Mouse (Mus musculus) urinary bladder, postnatal 4 days (tissue): ENCODE measurements around the gene Daam1.

Source experiments
- DNase-seq, 2 experiments: peaks; one replicate each; pipeline ENCODE4 v3.0.0; 2021 to 2022; ENCODE audit warnings: low spot score in 2 of 2

Gene Daam1

DNA sequence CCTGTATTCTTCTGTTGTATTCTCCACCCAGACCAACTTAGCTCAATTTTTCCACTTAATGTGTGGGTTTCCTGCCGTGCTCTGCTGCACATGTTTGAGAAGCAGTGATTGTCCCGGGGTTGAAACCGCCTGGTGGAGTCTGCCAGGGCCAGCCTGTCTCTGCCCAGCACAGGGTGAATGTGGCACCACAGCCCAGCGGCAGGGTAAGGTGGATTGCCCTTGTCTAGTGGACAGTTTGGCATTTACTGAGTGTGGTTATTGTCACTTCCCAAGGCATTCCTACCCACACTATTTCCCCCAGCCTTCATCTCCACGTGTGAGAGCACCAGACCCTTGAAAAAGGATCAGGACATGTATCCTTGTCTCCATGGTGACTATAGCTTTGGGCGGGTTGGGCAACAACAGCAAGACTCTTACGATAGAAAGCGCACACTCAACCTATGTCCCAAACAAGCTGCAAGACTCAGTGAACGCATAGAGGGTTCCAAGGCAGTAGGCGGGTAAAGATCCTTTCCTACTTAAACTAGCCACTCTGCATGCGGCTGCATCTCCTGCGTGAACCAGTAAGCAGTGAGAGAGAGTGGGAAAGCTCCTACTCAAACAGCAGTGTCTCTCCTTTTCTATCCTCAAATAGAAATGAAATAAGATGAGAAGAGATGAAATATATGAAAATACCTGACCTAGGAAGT lies 139.2 kb downstream of the Daam1 start:
- DNase-seq, result no peak

DNA sequence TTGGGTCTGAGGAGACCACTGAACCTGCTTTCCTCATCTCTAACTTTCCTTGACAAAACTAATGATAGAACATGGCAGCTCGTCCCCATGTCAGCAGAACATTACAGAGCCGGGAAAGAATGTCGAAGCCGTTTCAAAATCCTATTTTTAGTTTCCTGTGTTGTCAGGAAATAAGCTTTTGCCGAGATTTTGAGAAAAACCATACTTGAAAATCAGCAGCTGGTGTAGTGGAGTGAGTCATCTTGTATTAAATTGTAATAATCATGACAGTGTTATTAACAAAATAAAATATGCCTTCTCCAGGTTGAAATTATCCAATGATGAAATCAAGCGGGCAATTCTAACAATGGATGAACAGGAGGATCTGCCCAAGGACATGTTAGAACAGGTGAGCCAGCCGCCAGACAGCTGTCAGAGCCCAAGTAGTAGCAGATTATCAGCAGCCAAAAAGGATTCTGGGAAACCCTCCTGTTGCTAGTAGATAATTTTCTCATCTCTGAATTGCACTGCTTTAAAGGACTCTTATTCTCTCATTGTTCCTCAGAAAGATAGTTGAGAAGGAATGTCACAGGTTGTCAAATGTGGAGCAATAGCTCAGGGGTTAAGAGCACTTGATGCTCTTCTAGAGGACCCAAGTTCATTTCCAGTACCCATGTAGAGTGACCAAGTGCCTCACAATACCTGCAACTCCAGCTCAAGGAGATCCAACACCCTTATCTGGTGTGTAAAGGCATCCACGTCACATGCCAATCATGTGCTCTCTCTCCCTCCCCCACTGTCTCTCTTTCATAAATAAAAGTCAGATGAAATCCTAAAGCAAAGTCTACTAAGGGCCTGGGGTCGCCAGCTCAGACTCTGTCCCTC lies 140.1 kb downstream of the Daam1 start:
- DNase-seq, result no peak

DNA sequence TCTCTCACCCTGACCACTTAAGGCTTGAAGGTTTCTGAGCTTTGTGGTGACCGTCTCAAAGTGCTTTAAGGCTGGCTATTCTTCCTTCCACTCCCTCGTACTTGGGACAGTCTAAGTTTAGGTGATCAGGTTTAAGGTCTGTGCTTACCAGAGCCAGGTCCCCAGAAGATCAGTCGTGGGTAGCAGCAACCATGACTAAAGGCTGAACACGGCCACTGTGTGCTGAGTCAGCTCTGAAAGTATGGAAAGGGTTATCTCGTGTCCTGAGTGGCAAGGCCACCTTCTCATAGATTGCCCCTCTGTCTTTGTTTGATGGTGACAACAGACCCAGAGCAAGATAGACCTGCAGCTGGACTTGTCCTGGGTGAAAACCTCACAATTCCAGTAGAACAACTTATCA lies 141.2 kb downstream of the Daam1 start:
- no peak for DNase-seq

DNA sequence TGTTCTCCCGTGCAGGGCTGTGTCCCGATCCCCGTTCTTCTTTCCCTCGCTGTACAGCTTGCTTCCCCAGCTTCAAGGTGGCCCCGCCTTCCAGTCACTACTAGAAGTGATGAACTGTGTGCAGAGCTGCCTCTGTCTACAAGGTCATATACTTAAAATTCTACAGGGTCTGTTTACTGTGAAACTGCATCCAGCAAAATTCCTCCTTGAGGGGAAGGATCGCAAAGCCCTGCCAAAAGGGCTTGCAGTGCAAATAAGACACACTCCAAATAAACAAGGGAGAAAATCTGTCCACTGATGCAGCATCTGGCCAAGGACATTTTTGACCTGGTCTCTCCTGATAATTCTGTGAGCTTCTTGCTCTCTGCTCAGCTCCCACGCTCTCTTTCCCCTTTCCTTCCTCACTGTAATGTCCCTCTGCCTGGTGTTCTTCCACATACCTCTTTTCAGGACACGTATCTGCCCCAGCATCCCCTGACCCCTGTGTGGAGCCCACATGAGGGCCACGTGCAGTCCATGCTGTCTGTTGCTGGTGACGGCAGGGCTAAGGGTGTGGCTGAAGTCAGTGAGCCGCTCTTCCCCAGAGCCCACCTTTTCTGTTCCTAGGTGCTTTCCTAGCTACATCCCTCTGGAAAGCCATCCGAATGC lies 141.9 kb downstream of the Daam1 start:
- DNase-seq, result peak in 1 of 2 experiments; percentile 28

DNA sequence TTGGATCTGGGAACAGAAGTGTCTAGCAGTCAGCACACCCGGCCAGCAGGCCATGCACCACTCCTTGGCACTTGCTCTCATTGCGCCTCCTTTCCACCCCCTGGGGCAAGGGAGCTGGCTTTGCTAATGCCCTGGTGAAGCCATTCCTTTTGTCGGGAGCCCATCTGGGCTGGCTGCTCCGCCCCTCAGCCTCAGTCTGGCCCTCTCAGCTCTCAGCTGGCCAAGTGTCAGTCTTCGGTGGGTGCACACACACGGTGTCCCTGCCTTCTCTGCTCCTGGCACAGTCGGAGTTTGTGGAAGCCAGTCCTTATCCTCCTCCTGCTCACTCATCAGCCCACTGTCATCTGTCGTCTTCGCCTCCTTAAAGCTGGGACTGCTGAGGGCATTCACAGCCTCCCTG lies 142.7 kb downstream of the Daam1 start:
- no peak for DNase-seq

DNA sequence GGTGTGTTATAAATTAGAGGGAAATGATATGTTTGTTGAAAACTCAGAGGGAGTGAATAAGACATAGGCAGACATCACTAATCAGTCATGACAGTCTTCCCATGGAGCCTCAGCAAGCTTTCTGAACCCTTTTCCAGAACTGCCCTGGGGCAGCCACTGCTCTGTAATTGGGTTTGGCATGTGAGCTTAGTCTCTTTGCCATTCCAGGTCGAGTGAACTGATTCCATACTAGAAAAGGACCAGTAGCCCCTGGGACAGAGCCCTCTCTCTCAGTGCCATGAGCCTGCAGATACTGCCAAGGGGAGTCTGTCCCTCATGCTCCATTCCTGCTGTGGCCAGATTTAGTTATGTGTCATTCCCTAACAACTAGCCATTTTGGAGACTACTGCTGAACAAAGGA lies 144.7 kb downstream of the Daam1 start:
- DNase-seq, result no peak

DNA sequence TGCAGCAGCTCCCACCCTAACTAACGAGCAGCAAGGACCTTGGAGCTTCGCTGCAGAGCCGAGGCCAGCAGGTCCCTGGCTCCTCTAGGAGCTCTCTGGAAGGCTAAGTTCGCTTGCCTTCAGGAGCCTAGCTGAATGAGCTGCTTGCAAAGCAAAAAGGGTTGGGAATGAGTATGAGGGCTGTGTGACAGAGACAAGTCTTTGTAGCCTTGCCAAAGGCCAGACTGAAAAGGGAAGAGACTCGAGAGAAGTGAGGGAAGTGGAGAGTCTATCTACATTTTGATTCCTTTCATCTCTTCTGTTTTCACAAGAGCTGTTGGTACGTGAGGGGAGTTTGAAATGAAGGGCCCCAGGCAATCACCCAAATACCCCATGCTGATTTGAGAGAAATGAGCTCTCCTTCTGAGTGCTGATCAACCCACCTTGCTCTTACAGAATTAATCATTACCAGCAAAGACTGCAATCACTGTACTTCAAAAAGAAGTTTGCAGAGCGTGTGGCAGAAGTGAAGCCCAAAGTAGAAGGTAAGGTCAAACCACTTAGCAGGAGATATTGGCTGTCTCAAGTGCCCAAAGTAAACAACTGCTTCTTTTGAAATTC lies 145.6 kb downstream of the Daam1 start:
- DNase-seq, result no peak

DNA sequence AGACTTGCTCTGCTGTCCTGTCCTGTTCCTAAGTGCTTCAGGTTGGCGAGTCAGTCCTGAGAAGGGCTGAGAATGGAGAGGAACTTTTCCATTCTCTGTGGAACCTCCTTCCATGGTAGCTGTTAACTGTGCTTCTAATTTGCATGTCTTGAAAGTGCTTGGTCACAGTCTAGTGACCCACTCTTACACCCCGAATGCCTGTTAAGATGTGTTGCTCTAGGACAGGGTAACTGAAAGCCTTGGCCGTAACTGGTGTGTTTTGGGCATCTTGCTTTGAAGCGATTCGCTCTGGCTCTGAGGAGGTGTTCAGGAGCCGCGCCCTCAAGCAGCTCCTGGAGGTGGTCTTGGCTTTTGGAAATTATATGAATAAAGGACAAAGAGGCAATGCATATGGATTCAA lies 146.5 kb downstream of the Daam1 start:
- DNase-seq, result no peak

DNA sequence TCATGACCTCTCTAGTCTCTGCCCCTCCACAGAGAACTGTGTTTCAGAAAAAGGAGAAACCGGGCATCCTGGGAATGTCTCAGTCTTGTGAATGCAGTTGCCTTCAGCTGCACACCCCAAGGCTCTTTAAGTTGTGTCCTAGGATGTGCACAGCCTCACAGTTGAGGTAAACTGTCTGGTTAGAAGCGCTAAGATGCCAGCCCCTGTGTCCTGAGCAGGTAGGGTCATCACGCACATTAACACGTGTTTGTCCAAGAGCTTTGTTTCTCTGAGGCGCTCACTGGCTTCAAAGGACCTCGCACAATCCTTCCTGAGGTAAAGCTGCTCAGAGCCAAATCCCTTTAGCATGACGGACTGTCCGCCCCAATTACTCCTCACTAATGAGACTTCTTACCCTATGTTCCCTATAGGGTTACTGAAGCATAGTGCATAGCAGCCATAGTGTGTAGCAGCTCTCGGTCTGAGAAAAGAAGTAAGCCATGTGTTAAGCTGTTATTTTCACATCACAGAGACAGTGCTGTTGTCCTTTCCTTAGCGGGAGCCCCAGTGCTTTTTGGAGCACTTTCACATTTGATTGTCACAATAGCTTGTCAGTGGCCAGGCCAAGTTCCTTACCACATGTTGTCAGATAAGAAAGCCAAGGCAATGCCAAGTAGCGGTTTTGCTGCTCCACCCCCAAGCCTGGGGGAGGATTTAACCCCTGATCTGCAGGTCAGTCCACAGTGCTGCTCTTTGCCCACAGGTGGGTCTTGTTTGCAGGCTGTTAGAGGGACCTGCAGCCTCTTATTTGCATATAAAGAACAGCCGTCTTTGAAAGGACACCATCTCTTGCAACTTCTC lies 147.9 kb downstream of the Daam1 start:
- no peak for DNase-seq

DNA sequence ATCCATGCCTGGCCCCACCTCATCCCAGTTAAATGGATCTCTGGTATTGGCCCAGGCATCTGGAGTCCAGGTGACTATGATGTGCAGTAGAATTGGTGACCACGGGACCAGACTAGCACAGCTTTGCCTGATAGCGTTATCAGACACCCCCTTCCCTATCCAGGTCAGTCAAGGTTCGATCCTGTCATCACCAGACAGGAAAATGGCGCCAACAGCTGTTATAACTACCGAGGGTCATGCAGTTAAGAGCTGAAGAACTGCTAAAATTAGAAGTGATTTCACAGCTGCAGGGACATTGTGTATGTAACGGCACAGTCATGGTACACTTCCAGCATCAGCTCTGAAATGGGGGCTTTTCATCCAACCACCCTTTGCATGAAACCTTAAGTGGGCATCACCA lies 149.3 kb downstream of the Daam1 start:
- no peak for DNase-seq

DNA sequence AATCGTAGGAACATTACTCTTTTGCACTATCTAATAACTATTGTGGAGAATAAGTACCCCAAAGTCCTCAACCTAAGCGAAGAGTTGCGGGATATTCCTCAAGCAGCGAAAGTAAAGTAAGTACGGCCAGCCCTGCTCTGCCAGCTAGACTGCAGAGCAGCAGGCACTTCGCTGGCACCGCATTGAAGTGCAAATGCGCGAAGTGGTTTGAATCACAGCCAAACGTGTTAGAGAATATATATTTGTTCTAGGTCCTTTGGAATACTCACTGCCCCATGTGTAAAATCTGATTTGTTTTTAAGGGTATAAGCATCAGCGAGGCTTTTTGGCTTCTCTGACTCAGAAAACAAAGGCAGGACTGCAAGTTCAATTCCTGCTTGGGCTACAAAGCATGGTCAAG lies 149.9 kb downstream of the Daam1 start:
- DNase-seq, result no peak

DNA sequence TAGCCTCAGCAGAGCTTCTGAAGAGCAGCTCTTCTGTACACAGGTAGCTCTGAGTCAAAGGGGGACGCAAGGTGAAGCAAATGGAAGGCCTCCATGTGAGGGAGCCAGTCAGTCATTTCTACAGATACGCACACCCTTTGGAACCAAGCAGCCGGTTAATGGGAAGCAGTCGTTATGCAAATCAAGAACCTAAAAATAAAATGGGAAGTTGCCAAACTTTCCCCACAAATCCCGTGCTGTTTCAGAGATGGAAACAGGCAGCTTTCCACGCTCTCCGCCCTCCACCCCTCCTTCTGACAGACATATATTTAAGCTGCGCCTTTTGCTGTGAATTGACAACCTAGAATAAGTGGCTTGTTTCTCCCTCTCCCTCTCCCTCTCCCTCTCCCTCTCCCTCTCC lies 150.4 kb downstream of the Daam1 start:
- DNase-seq, result no peak

DNA sequence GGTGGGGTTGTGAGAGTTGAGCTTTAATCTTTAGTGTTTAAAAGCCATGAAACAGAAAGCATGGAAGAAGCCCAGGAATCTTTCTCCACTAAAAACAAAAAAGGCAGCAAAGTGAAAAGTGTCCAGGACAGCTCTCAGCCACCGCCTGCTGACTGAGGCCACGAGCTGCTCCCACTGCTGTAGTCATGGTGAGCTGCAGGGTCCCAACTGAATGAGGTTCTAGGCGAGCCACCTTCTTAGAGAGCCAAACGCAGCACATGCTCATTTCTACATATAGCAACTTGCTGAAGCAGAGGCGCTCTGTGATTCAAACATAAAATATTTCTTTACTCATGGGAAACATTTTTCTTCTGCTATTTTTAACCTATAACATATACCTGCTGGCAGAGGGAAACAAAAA lies 150.9 kb downstream of the Daam1 start:
- DNase-seq, result no peak

DNA sequence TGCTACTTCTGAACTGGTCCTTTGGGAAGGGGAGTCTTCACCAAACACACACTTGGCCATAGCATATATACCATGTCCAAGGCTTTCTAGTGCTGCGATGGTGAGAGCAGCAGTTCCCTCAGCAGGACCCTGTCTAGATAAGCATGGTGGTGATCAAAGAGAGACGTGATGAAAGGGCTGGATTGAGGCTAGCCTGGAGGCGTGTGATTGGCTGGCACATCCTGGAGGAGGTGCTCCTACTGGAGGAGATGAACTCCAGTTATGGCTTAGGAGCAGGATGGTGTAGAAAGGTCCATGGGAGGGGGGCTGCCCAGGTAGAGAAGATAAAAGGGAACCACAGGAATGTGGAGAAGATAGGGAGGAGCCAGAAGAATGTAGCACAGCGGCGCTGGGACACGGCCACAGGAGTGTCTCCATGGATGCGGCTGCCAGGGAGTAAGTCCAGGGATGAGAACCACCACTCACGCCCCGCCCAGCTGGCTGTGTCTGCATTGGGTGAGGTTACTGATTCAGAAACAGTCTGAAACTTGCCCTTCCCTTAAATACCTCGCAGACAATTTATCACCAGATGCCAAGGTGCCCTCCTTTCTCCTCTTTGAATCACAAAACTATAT lies 152.3 kb downstream of the Daam1 start:
- no peak for DNase-seq

DNA sequence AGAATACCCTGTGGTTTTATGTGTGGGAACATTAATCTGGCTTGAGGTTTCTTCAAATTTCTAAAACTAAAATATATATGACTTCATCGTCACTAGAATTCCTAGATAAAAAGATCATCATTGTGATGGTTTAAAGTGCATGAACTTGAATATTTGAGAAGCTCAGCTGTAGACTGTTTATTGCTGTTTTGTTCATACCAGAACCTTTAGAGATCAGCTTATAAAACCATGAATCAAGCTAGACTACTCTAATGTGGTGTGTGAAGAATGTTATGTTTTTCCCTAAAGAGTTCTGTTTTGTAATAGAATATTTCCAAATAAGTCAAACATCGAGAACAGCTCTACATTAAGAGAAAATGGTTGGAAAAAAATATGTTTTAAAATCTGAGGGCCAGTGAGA lies 156.3 kb downstream of the Daam1 start:
- DNase-seq, result no peak

DNA sequence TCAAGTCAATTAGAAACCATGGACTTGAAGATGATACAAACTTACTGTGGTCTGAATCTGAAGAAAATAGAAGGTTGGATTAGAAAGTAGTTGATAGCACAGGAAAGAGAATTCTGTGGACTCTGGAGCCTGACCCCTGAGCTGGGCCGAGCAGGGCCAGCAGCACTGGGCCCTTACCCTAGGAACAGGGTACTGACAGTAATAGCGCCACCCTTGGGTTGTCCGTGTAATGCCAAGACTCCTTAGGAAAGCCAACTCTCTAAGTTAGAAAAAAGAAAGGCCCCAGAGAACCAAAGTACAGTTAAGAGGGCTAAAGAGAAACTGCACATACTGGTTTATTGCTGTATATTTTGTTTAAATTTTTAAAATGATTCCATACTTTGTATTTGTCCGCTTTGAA lies 157.0 kb downstream of the Daam1 start:
- no peak for DNase-seq

DNA sequence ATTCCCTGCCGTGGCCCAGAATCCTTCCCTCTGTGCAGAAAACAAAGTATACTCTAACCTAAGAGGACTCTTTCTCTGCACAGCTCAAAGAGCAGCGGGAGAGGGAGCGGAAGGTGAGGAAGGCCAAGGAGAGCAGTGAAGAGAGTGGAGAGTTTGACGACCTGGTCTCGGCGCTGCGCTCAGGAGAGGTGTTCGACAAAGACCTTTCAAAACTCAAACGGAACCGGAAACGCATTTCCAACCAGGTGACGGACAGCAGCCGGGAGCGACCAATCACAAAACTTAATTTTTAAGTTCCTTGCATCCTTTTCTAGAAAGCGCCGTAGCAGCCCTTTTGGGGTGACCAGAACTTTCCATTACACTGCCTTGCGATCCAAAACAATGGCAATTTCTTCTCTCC lies 158.7 kb downstream of the Daam1 start:
- no peak for DNase-seq

DNA sequence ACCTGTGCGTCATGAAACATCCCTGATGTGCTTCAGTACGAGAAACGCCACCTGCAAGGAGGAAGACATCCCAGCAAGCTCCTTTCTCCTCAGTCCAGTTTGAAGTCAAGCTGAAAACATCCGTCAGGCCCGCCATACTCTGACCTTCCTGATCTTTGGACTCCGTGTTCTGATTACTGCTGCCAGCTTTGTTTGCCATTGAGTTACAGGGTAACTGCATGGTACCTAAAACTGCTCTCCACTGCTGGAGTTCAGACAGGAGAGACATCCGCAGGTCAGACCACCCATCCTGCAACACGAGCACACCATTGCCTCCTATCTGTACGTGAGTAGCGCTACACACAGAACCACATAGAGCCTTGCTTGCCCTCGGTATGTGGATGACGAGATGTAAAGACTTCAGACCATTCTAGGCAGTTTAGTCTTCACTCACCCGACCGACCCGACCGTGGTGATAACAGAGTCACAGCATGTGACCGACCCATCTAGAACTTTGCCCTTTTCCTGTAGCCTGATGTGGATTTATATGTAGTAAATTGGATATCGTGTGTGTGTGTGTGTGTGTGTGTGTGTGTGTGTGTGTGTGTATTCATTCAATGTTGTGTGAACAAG lies 161.8 kb downstream of the Daam1 start:
- DNase-seq, result no peak

DNA sequence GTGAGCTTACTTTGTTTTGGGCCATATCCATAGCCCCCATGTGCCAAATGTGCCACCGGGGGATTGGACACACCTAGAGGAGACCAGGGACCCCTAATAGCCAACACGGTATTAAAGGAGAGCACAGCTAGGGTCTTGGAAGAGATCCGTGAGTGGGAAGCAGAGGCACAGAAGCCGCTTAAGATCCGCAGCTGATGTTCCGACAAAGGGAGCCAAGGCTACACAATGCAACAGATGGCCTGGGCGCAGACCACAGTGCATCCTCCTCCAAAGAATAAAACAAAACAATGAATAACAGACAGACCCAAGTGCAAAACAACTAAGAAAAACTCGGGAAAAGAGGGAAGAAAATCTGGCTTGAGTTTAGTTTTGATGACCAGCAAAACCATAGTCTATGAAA lies 165.0 kb downstream of the Daam1 start:
- no peak for DNase-seq

DNA sequence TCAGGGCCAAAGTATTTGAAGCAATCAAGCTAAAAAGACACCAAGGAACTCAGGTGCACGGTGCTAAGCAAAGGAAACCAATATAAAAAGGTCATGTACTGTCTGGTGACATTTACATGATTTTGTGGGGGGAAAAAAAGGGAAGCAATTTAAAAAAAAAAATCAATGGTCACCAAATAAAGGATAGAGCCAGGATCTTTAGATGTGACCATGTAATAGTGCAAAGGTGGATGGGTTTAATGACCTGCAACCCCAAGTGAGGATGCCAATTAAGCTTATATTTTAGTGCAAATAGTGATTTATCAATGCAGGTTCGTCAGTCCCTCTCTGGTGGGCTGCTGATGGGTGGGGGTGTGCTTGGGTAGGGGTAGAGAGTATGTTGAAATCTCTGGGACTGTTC lies 166.0 kb downstream of the Daam1 start:
- no peak for DNase-seq

DNA sequence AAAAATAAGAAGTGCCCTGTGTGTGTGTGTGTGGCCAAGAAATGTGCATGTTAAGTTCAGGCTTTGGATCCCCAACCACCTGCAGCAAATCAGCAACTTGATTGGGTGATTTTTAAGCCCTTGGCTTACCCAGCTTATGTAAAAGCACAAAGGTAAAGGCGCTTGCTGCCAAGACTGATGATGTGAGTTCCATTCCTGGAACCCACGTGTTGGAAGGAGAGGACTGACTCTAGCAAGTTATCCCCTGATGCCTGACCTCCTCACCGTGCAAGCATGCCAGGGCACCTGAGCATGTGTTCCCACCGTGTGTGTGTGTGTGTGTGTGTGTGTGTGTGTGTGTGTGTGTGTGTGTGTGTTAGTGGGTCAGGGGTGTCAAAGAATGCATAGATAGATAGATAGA lies 166.5 kb downstream of the Daam1 start:
- no peak for DNase-seq
